Mouse (Mus musculus): ENCODE results near the gene Ugt1a8. TPM values are rescaled to one million over a fixed set of nuclear protein-coding genes. Genes with fewer than 3 reads are reported as not detected.

The Ugt1a8 gene
- total and polyA plus RNA-seq, 2 experiments from 2014 or later: not detected

GRCm38 (mm10) chr1:88245881-88246280 is 158.3 kb downstream of the Ugt1a8 start:
- Histone ChIP-seq H3K4me2 (ENCODE audit: low read depth, low read length) (no peak overlapping the region), H3K36me3 (ENCODE audit: insufficient read depth, low read length) (no peaks in the 10 kb centered on the region), H3K4me1 (ENCODE audit: insufficient read depth, low read length) (no peaks in the 10 kb centered on the region), H3K27me3 (ENCODE audit: insufficient read depth, low read length) (no peaks in the 10 kb centered on the region), H3K9me3 (ENCODE audit: low read length) (peaks cover 99% of the 10 kb centered on the region), H3K9ac (replicated peaks; ENCODE audit: low read length) (no peak overlapping the region), H3K27ac (no peak overlapping the region), H3K4me3 (ENCODE audit: low read length) (no peak overlapping the region)
- DNase-seq (ENCODE audit: low spot score) (no peak), ATAC-seq (no peak)
- no peak for TF ChIP-seq CTCF (IDR thresholded peaks at IDR 0.05; ENCODE audit: low read depth)
- 78% methylated on average over 6 of the region's 6 CpGs for WGBS

GRCm38 (mm10) chr1:88246386-88246785 is 158.8 kb downstream of the Ugt1a8 start:
- H3K4me2 ChIP-seq (ENCODE audit: low read depth, low read length): no peak overlapping the region
- ATAC-seq: no peak
- DNase-seq (ENCODE audit: low spot score): no peak
- peaks cover 98% of the 10 kb centered on the region for H3K9me3 ChIP-seq (ENCODE audit: low read length)
- H3K4me3 ChIP-seq (ENCODE audit: low read length): no peak overlapping the region
- no peak for TF ChIP-seq CTCF (IDR thresholded peaks at IDR 0.05; ENCODE audit: low read depth)
- H3K36me3 ChIP-seq (ENCODE audit: insufficient read depth, low read length): no peaks in the 10 kb centered on the region
- no peaks in the 10 kb centered on the region for H3K27me3 ChIP-seq (ENCODE audit: insufficient read depth, low read length)
- H3K27ac ChIP-seq: no peak overlapping the region
- 44% methylated on average over 6 of the region's 6 CpGs for WGBS
- no peaks in the 10 kb centered on the region for H3K4me1 ChIP-seq (ENCODE audit: insufficient read depth, low read length)
- H3K9ac ChIP-seq (replicated peaks; ENCODE audit: low read length): no peak overlapping the region

GRCm38 (mm10) chr1:88247660-88248059 is 160.0 kb downstream of the Ugt1a8 start:
- Histone ChIP-seq H3K4me3 (ENCODE audit: low read length) (no peak overlapping the region), H3K9me3 (ENCODE audit: low read length) (peaks cover 94% of the 10 kb centered on the region), H3K27me3 (ENCODE audit: insufficient read depth, low read length) (no peaks in the 10 kb centered on the region), H3K4me1 (ENCODE audit: insufficient read depth, low read length) (no peaks in the 10 kb centered on the region), H3K36me3 (ENCODE audit: insufficient read depth, low read length) (no peaks in the 10 kb centered on the region), H3K9ac (replicated peaks; ENCODE audit: low read length) (no peak overlapping the region), H3K27ac (no peak overlapping the region), H3K4me2 (ENCODE audit: low read depth, low read length) (no peak overlapping the region)
- ATAC-seq (no peak), DNase-seq (ENCODE audit: low spot score) (no peak)
- TF ChIP-seq CTCF (IDR thresholded peaks at IDR 0.05; ENCODE audit: low read depth): no peak
- WGBS: 46% methylated on average over 2 of the region's 2 CpGs

GRCm38 (mm10) chr1:88248658-88249057 is 161.0 kb downstream of the Ugt1a8 start:
- Histone ChIP-seq H3K27ac (no peak overlapping the region), H3K27me3 (ENCODE audit: insufficient read depth, low read length) (no peaks in the 10 kb centered on the region), H3K36me3 (ENCODE audit: insufficient read depth, low read length) (no peaks in the 10 kb centered on the region), H3K9ac (replicated peaks; ENCODE audit: low read length) (no peak overlapping the region), H3K9me3 (ENCODE audit: low read length) (peaks cover 86% of the 10 kb centered on the region), H3K4me1 (ENCODE audit: insufficient read depth, low read length) (no peaks in the 10 kb centered on the region), H3K4me2 (ENCODE audit: low read depth, low read length) (no peak overlapping the region), H3K4me3 (ENCODE audit: low read length) (no peak overlapping the region)
- WGBS: 69% methylated on average over 4 of the region's 4 CpGs
- ATAC-seq: no peak
- DNase-seq (ENCODE audit: low spot score): no peak
- no peak for TF ChIP-seq CTCF (IDR thresholded peaks at IDR 0.05; ENCODE audit: low read depth)

GRCm38 (mm10) chr1:88249596-88249995 is 162.0 kb downstream of the Ugt1a8 start:
- Histone ChIP-seq H3K4me3 (ENCODE audit: low read length) (no peak overlapping the region), H3K27me3 (ENCODE audit: insufficient read depth, low read length) (no peaks in the 10 kb centered on the region), H3K9ac (replicated peaks; ENCODE audit: low read length) (no peak overlapping the region), H3K27ac (no peak overlapping the region), H3K4me1 (ENCODE audit: insufficient read depth, low read length) (no peaks in the 10 kb centered on the region), H3K36me3 (ENCODE audit: insufficient read depth, low read length) (no peaks in the 10 kb centered on the region), H3K4me2 (ENCODE audit: low read depth, low read length) (no peak overlapping the region), H3K9me3 (ENCODE audit: low read length) (peaks cover 81% of the 10 kb centered on the region)
- WGBS: 76% methylated on average over 7 of the region's 7 CpGs
- TF ChIP-seq CTCF (IDR thresholded peaks at IDR 0.05; ENCODE audit: low read depth): no peak
- 0 out of 2 replicates have a peak, but pooled peaks have one; percentile 4 for ATAC-seq
- DNase-seq (ENCODE audit: low spot score): no peak

GRCm38 (mm10) chr1:88250023-88250422 is 162.4 kb downstream of the Ugt1a8 start:
- WGBS: 80% methylated on average over 5 of the region's 5 CpGs
- no peak for DNase-seq (ENCODE audit: low spot score)
- H3K9ac ChIP-seq (replicated peaks; ENCODE audit: low read length): no peak overlapping the region

GRCm38 (mm10) chr1:88253106-88253505 is 165.5 kb downstream of the Ugt1a8 start:
- Histone ChIP-seq H3K4me1 (ENCODE audit: insufficient read depth, low read length) (no peaks in the 10 kb centered on the region), H3K9me3 (ENCODE audit: low read length) (peaks cover 72% of the 10 kb centered on the region), H3K9ac (replicated peaks; ENCODE audit: low read length) (no peak overlapping the region), H3K27ac (no peak overlapping the region), H3K4me3 (ENCODE audit: low read length) (no peak overlapping the region), H3K4me2 (ENCODE audit: low read depth, low read length) (no peak overlapping the region), H3K36me3 (ENCODE audit: insufficient read depth, low read length) (no peaks in the 10 kb centered on the region), H3K27me3 (ENCODE audit: insufficient read depth, low read length) (no peaks in the 10 kb centered on the region)
- DNase-seq (ENCODE audit: low spot score) (no peak), ATAC-seq (no peak)
- WGBS: 75% methylated on average over 8 of the region's 8 CpGs
- no peak for TF ChIP-seq CTCF (IDR thresholded peaks at IDR 0.05; ENCODE audit: low read depth)

More at GRCm38 (mm10) chr1:88250023-88250422, 162.4 kb downstream of the Ugt1a8 start:
- Histone ChIP-seq H3K4me2 (ENCODE audit: low read depth, low read length) (no peak overlapping the region), H3K9me3 (ENCODE audit: low read length) (peaks cover 79% of the 10 kb centered on the region), H3K27ac (no peak overlapping the region), H3K27me3 (ENCODE audit: insufficient read depth, low read length) (no peaks in the 10 kb centered on the region), H3K4me3 (ENCODE audit: low read length) (no peak overlapping the region), H3K4me1 (ENCODE audit: insufficient read depth, low read length) (no peaks in the 10 kb centered on the region), H3K36me3 (ENCODE audit: insufficient read depth, low read length) (no peaks in the 10 kb centered on the region)
- ATAC-seq: no peak
- no peak for TF ChIP-seq CTCF (IDR thresholded peaks at IDR 0.05; ENCODE audit: low read depth)

Data from hindbrain, postnatal 0 days (tissue).